Mouse (Mus musculus): ENCODE data around the gene 2700049A03Rik.

Gene 2700049A03Rik

GRCm38 (mm10) chr12:71271131-71271530, 134.5 kb downstream of the 2700049A03Rik start:
- DNase-seq: no peak

- DNase-seq: no peak
Observed at GRCm38 (mm10) chr12:71274519-71275237, 138.0 kb downstream of the 2700049A03Rik start.

- DNase-seq: no peak
Observed at GRCm38 (mm10) chr12:71275906-71276595, 139.4 kb downstream of the 2700049A03Rik start.

GRCm38 (mm10) chr12:71279521-71280262, 143.0 kb downstream of the 2700049A03Rik start:
- DNase-seq: no peak

GRCm38 (mm10) chr12:71281201-71281768, 144.6 kb downstream of the 2700049A03Rik start:
- DNase-seq: no peak

GRCm38 (mm10) chr12:71285399-71285798, 148.8 kb downstream of the 2700049A03Rik start:
- DNase-seq: no peak

GRCm38 (mm10) chr12:71290460-71290859, 153.8 kb downstream of the 2700049A03Rik start:
- no peak for DNase-seq

All from kidney, postnatal 25 days (tissue).